Mouse (Mus musculus) thymus, postnatal 0 days (tissue): Measurements from ENCODE around the gene Chst14. TPM values are rescaled to one million over a fixed set of nuclear protein-coding genes. Genes with fewer than 3 reads are reported as not detected.

Experiments
- DNase-seq: peaks from one replicate; pipeline ENCODE4 v3.0.0-alpha.2; 2015; ENCODE audit warnings: low spot score
- polyA plus RNA-seq: library from polyadenylated mRNA; unstranded; fragments of >200 nt; fragmentation: Nextera tagmentation; extraction: Ambion mirVana; gene quantifications from 2 replicates; pipeline ENCODE4 v1.2.1, GENCODE M21; 2015

Chst14 gene
- polyA plus RNA-seq, 1 experiment from 2014 or later: 7.7 TPM

DNA sequence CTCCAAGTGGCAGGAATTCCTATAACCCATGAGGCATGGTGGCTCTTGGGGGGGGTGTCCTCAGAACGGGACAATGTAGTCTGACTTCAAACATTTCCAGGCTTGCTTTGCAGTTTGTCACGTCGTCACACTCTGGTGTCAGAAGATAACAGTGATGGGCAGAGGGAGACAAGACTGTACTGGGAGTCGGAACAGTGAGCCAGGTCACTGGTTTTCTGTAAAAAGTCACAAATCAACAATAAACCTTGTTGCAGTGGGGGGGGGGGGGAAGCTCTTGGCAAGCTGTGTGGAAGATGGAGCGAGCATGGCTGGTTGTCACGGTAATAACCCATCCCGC, 37.3 kb downstream of the Chst14 start:
- DNase-seq: no peak

DNA sequence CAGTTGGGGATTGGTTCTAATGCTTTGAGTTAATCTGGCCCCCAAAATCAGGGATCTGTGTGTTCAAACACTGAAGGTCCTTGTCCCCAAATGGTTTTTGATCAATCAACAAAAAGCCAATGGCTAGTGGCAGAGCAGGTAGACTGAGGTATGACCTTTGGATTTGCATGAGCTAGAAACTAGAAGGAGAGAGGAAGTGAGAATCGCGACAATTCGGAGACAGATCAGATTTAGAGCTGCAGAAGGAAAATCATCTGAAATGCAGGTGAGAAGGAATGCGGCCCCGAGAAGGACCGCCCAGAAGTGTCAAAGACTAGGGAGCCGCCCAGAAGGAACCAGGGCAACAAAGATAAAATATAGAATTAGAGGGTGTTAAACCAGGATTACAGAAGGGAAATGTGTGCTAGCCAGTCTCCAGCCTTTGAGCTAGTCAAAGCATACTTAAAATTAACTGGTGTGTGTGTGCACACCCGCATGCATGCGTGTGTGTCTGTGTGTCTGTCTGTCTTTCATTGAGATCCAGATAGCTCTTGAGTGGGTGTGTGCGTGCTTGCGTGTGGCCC, 43.4 kb downstream of the Chst14 start:
- no peak for DNase-seq

DNA sequence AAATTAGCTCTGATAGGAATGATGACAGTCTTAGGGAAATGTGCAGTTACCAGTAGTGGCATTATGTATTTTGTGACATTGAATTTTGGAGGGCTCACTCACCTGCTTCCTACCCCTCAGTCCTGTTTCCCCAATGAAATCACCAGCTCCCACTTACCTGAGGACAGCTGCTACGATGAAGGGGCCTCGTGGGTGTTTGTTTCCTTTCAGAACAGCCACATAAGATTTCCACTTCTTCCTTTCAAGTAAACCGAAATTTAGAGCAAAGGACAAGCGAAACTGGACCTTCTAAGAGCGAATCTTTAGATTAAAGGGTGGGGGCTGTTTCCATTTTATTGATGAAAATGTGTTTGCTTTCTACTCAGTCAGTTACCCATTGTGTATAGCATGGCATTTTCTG, 45.8 kb downstream of the Chst14 start:
- no peak for DNase-seq

DNA sequence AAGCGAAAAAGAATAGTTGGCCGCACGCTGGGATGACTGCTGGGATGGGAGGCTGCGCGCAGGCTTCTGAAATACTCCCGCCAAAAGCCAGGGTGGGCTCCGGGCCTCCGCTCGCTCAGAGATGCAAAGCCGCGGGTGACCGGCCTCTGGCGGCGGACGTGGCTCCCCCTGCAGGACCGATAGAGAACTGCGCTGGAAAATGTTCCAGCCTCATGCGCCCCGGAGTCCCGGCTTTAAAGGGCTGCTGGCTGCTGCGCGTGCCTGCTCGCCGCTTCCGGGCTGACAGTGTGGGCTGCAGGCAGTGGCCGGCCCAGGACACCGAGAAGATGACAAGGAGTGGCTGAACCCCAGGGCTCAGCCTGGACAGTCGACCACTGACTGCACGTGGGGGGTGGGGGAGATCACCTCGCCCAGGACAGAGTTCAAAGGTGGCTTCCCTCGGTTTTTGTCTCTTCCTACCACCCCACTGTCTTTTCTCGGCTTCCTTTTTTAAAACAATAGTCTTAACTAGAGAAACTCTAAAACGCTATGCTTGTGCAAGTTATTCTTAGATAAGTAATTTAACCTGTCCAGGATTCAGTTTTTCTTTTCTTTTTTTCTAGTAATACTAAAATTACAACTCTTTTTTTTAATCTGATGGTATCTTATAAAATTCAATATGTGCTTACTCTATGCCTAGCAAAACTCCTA, 46.5 kb downstream of the Chst14 start:
- peak; percentile 84 for DNase-seq

DNA sequence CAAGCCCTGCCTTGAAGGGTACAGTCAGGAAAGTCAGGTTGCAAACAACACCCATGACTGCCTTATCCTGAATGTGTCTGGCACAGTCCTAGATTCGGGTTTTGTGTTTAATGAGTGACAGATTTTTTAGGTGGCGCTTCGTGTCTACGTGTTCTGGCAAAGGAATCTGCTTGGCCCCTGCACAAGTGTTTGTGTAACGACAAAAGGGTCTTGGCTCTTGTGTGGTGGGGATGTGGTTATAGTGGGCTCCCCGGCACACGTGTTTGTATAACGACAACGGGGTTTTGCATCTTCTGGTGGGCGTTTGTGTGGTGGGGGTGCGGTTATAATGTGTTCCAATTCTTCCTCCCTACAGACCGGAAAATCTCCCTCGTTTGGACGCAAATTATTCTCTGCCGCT, 49.6 kb downstream of the Chst14 start:
- DNase-seq: no peak

DNA sequence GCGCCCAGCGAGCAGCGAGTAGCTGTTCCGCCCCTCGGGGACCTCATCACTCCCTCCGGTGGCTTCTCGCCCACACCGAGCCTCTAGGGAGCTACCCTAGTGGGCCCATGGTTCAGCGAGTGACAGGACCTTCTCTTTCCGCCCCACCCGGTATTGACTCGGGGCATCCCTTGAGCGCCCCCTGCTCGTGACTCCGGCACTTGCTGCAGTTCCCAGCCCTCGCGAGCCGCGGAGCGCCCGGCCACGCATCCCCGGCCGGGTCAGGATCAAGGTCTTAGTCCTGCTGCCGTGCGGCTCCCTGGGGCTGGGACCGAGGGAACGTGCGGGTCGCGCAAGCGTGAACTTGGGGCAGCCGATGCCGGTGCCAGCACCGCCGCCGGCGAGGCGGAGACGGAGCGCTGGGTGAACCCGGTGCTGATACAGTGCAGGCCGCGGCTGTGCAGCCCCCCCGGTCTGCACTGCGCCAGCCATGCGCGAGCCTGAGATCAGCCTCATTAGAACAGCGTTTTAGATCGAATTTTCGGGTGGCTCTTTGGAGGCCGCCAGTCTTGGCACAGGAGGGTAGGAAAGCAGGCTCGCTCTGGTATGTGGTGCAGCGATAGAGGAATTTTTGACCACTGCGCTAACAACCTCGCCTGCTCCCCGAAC, 50.1 kb downstream of the Chst14 start:
- DNase-seq: peak; percentile 87

DNA sequence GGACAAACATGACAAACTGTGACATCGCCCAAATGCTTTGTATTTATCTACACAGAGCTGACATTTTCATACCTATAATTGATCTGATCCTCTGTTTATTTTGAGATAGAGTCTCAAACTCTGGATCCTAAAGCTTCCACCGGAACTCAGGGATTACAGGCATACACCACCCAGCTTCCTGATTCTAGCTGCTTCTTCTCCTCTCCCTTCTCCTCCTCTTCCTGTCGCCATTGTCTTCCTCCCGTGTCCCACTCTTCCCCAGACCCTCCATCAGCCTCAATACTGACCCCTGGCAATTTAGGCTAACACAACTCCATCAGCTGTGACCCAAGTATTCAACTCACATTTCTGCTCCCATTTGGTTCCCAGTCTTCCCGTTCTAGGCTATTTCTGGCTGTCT, 50.6 kb downstream of the Chst14 start:
- DNase-seq: no peak

DNA sequence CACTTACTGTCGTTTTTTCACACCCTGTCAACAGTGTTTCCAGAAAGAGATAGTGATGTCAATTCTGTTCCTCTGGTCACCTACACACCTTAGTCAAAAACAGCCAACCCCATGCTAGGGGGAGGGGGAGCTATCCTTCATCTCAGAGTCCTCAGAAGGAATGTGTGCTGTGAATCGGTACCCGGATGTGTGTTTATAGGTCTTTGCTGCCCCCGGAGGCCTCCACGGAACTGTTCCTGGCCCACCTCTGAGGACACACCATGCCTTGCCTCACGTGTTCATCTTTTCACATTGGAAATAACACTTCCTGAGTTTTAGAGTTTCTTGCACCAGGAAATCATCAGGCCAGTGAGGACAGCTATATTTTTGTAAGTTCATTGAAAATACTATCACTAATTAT, 51.8 kb downstream of the Chst14 start:
- DNase-seq: peak; percentile 39

Other genes starting within 250 kb of the Chst14 start
- gene Ankrd63, start 222.5 kb upstream of the Chst14 start, polyA plus RNA-seq: not detected in 2 replicates
- 10.1 and 11.8 TPM in 2 replicates for gene Plcb2, start 198.1 kb upstream of the Chst14 start, polyA plus RNA-seq
- 22.3 and 26.4 TPM in 2 replicates for gene Inafm2, start 180.7 kb upstream of the Chst14 start, polyA plus RNA-seq
- gene Ccdc9b, start 163.8 kb upstream of the Chst14 start, polyA plus RNA-seq: 0.27 and 0.28 TPM in 2 replicates
- 0.92 and 1.5 TPM in 2 replicates for gene Phgr1, start 153.7 kb upstream of the Chst14 start, polyA plus RNA-seq
- gene Disp2, start 146.8 kb upstream of the Chst14 start, polyA plus RNA-seq: 0.07 and 0.09 TPM in 2 replicates
- gene Knstrn, start 112.5 kb upstream of the Chst14 start, polyA plus RNA-seq: 96.2 and 103 TPM in 2 replicates
- gene Ivd, start 64.5 kb upstream of the Chst14 start, polyA plus RNA-seq: 33.7 and 47.5 TPM in 2 replicates
- gene Bahd1, start 26.1 kb upstream of the Chst14 start, polyA plus RNA-seq: 10.5 and 10.9 TPM in 2 replicates
- gene Ccdc32, start 102.9 kb downstream of the Chst14 start, polyA plus RNA-seq: 20.5 and 21.3 TPM in 2 replicates
- 4.0 and 5.4 TPM in 2 replicates for gene Rpusd2, start 108.3 kb downstream of the Chst14 start, polyA plus RNA-seq
- gene Knl1, start 120.6 kb downstream of the Chst14 start, polyA plus RNA-seq: 79.5 and 108 TPM in 2 replicates
- gene Rad51, start 186.3 kb downstream of the Chst14 start, polyA plus RNA-seq: 49.3 and 49.7 TPM in 2 replicates
- gene Rmdn3, start 230.5 kb downstream of the Chst14 start, polyA plus RNA-seq: 32.9 and 33.5 TPM in 2 replicates
- 1.5 and 1.6 TPM in 2 replicates for gene Gchfr, start 241.3 kb downstream of the Chst14 start, polyA plus RNA-seq
- 0.37 and 0.44 TPM in 2 replicates for gene Gm14137, start 248.0 kb downstream of the Chst14 start, polyA plus RNA-seq